Mouse (Mus musculus) small intestine, adult 2 months (tissue): ENCODE measurements at regions not wholly inside any gene's neighbourhood (a gene's known extent, or its start where the extent isn't known, plus 50 kb on each side); places are given as distances from the start of the nearest gene placed in this dataset.

Source experiments
- CTCF ChIP-seq: fragments of 200-500 bp; IDR thresholded peaks from 2 replicates; pipeline ENCODE4 v1.5.1; 2012; ENCODE audit warnings: low read depth, mild to moderate bottlenecking, control low read depth, inconsistent platforms, low read length, moderate library complexity, mixed read lengths; ENCODE audit not compliant: insufficient replicate concordance, insufficient read length; ENCODE audit errors: extremely low read depth
- POLR2A ChIP-seq: fragments of 200-500 bp; IDR thresholded peaks from 2 replicates; pipeline ENCODE4 v1.6.1; 2012; ENCODE audit warnings: low read depth, mild to moderate bottlenecking, control low read depth, inconsistent platforms, low read length, moderate library complexity

GRCm38 (mm10) chr4:56643491-56643890 is 96.4 kb upstream of the Gm26657 start:
- no peak for TF ChIP-seq POLR2A
- no peak for TF ChIP-seq CTCF
